Mouse (Mus musculus) lung, embryonic 15.5 days (tissue): ENCODE measurements around the gene Arv1. TPM values are rescaled to one million over a fixed set of nuclear protein-coding genes. Genes with fewer than 3 reads are reported as not detected.

Experiments used
- ATAC-seq: fragments of 200-750 bp; cut with Nextera tagmentation; 2 replicates; pipeline ENCODE4 v1.8.0; 2017; ENCODE audit warnings: moderate number of reproducible peaks, borderline replicate concordance; ENCODE audit not compliant: low FRiP score, low TSS enrichment; ENCODE audit errors: extremely low read depth
- H3K27ac ChIP-seq: fragments of 300-500 bp; sonication (generic); 2 replicates; pipeline ENCODE4 v1.5.1; 2015; ENCODE audit warnings: moderate library complexity, mild to moderate bottlenecking, inconsistent platforms
- H3K27me3 ChIP-seq: fragments of 300-500 bp; sonication (generic); 2 replicates; pipeline ENCODE4 v1.6.1; 2015; ENCODE audit warnings: inconsistent platforms
- H3K36me3 ChIP-seq: fragments of 300-500 bp; sonication (generic); 2 replicates; pipeline ENCODE4 v1.6.1; 2015; ENCODE audit warnings: inconsistent platforms
- H3K4me1 ChIP-seq: fragments of 300-500 bp; sonication (generic); 2 replicates; pipeline ENCODE4 v1.6.1; 2015; ENCODE audit warnings: inconsistent platforms
- H3K4me2 ChIP-seq: fragments of 300-500 bp; sonication (generic); 2 replicates; pipeline ENCODE4 v1.6.1; 2015; ENCODE audit warnings: inconsistent platforms, mild to moderate bottlenecking, moderate library complexity
- H3K4me3 ChIP-seq: fragments of 300-500 bp; sonication (generic); 2 replicates; pipeline ENCODE4 v1.5.1; 2015; ENCODE audit warnings: mild to moderate bottlenecking, inconsistent platforms
- H3K9ac ChIP-seq: fragments of 300-500 bp; sonication (generic); 2 replicates; pipeline ENCODE4 v1.6.1; 2015; ENCODE audit warnings: inconsistent platforms
- H3K9me3 ChIP-seq: fragments of 300-500 bp; sonication (generic); 2 replicates; pipeline ENCODE4 v1.6.1; 2016; ENCODE audit warnings: inconsistent platforms
- WGBS: fragments of 180-500 bp; shearing (Covaris S2); methylation state at CpG from one replicate; pipeline ENCODE4 v1.1.7; 2015; 5-methylcytosine and 5-hydroxymethylcytosine counted together
- polyA plus RNA-seq: library from polyadenylated mRNA; unstranded; fragments of >200 nt; fragmentation: Nextera tagmentation; extraction: Ambion mirVana; gene quantifications from 2 replicates; pipeline ENCODE4 v1.2.1, GENCODE M21; 2015

Arv1 gene
- polyA plus RNA-seq, 1 experiment from 2014 or later: 23.8 TPM

GRCm38 (mm10) chr8:124732828-124733227 lies 10.9 kb downstream of the Arv1 start:
- Histone ChIP-seq H3K4me3 (no peak overlapping the region), H3K27ac (no peak overlapping the region), H3K4me1 (no peaks in the 10 kb centered on the region), H3K36me3 (peaks cover 69% of the 10 kb centered on the region), H3K9ac (no peak overlapping the region), H3K9me3 (no peaks in the 10 kb centered on the region), H3K4me2 (no peak overlapping the region), H3K27me3 (no peaks in the 10 kb centered on the region)
- 75% methylated on average over 8 of the region's 8 CpGs for WGBS
- 0 out of 2 replicates have a peak, but pooled peaks have one; percentile 33 for ATAC-seq

DNA sequence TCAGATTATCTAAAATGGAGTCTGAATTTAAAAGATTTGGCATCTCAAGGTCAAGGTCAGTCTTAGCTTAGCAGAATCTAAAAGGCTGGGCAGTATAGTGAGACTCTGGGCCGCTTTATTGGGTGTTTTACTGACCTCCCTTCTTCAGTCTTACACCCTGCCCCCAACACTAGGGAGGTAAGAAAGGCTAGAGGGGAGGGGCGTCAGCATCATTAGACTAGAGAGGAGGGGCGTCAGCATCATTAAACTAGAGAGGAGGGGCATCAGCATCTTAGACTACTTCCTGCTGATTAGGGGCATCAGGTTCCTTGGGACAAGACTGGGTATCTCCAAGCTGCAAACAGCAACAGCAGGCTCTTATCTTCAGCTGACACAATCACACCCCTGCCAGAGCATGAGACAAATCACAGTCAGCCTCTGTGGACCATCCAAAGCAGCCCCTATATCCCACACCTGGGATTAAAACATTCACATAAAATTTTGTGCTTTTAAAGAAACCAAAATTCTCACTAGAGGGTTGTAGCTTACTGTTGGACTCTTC lies 13.5 kb downstream of the Arv1 start:
- Histone ChIP-seq H3K4me2 (no peak overlapping the region), H3K4me3 (no peak overlapping the region), H3K27ac (no peak overlapping the region), H3K4me1 (no peaks in the 10 kb centered on the region), H3K9ac (no peak overlapping the region), H3K9me3 (no peaks in the 10 kb centered on the region), H3K36me3 (peaks cover 57% of the 10 kb centered on the region), H3K27me3 (no peaks in the 10 kb centered on the region)
- ATAC-seq: no peak
- 50% methylated on average over 3 of the region's 3 CpGs for WGBS

GRCm38 (mm10) chr8:124739268-124739667 lies 17.3 kb downstream of the Arv1 start:
- Histone ChIP-seq H3K4me3 (no peak overlapping the region), H3K4me1 (no peaks in the 10 kb centered on the region), H3K4me2 (no peak overlapping the region), H3K9ac (no peak overlapping the region), H3K27ac (no peak overlapping the region), H3K27me3 (no peaks in the 10 kb centered on the region), H3K9me3 (no peaks in the 10 kb centered on the region), H3K36me3 (peaks cover 26% of the 10 kb centered on the region)
- 73% methylated on average over 1 of the region's 1 CpGs for WGBS
- no peak for ATAC-seq

GRCm38 (mm10) chr8:124746661-124747060 lies 24.7 kb downstream of the Arv1 start:
- WGBS: 55% methylated on average over 13 of the region's 13 CpGs
- peaks cover 20% of the 10 kb centered on the region for H3K27me3 ChIP-seq
- no peak overlapping the region for H3K4me2 ChIP-seq
- no peak overlapping the region for H3K4me3 ChIP-seq
- peaks cover 9% of the 10 kb centered on the region; the same call in 1 of the 2 replicates for H3K4me1 ChIP-seq
- H3K9ac ChIP-seq: no peak overlapping the region
- no peaks in the 10 kb centered on the region for H3K9me3 ChIP-seq
- ATAC-seq: no peak
- H3K27ac ChIP-seq: no peak overlapping the region
- no peaks in the 10 kb centered on the region for H3K36me3 ChIP-seq

- peak overlapping the region; percentile 96 for H3K4me2 ChIP-seq
- WGBS: under 1% methylated on average over 30 of the region's 31 CpGs
- peak overlapping the region; percentile 49 for H3K9ac ChIP-seq
- ATAC-seq: no peak
- peaks cover 36% of the 10 kb centered on the region for H3K27me3 ChIP-seq
- peaks cover 37% of the 10 kb centered on the region for H3K4me1 ChIP-seq
- H3K4me3 ChIP-seq: peak overlapping the region; percentile 74
- peak overlapping the region; percentile 53 for H3K27ac ChIP-seq
- H3K36me3 ChIP-seq: no peaks in the 10 kb centered on the region
- no peaks in the 10 kb centered on the region for H3K9me3 ChIP-seq
Measured at GRCm38 (mm10) chr8:124751191-124751590, 29.3 kb downstream of the Arv1 start.

DNA sequence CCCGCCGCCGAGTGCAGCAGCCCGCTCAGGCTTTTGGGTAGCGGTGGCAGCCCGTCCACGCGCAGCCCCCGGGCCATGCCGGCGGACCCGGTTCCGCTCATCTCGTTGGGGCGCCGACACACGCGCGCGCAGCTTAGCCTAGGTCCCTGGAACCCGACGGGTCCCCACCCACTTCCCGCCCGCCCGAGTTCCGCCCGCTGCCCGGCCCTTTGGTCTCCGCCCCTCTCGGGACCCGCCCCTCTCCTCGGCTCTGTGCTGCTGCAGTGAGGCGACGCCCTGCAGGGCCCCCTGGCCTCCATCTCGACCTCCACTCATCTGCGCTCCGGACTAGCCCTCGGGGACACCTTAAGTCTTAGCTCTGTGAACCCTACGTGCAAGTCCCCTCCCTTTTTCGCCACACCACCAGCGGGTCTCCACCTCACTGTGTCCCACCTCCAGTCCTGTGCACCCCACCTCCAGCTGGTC lies 29.8 kb downstream of the Arv1 start, which contains the start of gene Fam89a:
Gene Fam89a, minus strand, starts transcription at position 124 of the 465 bp plus-strand sequence.
- Histone ChIP-seq H3K27me3 (peaks cover 36% of the 10 kb centered on the region), H3K4me1 (peaks cover 39% of the 10 kb centered on the region), H3K4me3 (peak within 1 kb of the TSS; percentile 74), H3K27ac (peak within 1 kb of the TSS; percentile 53), H3K9ac (peak within 1 kb of the TSS; percentile 49), H3K4me2 (peak within 1 kb of the TSS; percentile 96), H3K9me3 (no peaks in the 10 kb centered on the region), H3K36me3 (no peaks in the 10 kb centered on the region)
- peak; percentile 50; the same call in 1 of the 2 replicates for ATAC-seq
- WGBS: 2% methylated on average over 35 of the region's 41 CpGs

- Histone ChIP-seq H3K4me1 (peaks cover 39% of the 10 kb centered on the region), H3K4me2 (peak overlapping the region; percentile 96), H3K9ac (no peak overlapping the region), H3K36me3 (no peaks in the 10 kb centered on the region), H3K9me3 (no peaks in the 10 kb centered on the region), H3K27ac (peak overlapping the region; percentile 49), H3K4me3 (peak overlapping the region; percentile 74; the same call in 1 of the 2 replicates), H3K27me3 (peaks cover 36% of the 10 kb centered on the region)
- 0 out of 2 replicates have a peak, but pooled peaks have one; percentile 2 for ATAC-seq
- WGBS: 34% methylated on average over 21 of the region's 21 CpGs
Measured at GRCm38 (mm10) chr8:124752325-124752862, 30.5 kb downstream of the Arv1 start.

GRCm38 (mm10) chr8:124754101-124754791 lies 32.3 kb downstream of the Arv1 start:
- Histone ChIP-seq H3K36me3 (no peaks in the 10 kb centered on the region), H3K27ac (peak overlapping the region; percentile 84), H3K4me3 (no peak overlapping the region), H3K27me3 (peaks cover 36% of the 10 kb centered on the region), H3K9ac (no peak overlapping the region), H3K4me2 (0 out of 2 replicates have a peak overlapping the region, but pooled peaks have one; percentile 4), H3K4me1 (peaks cover 39% of the 10 kb centered on the region), H3K9me3 (no peaks in the 10 kb centered on the region)
- peak; percentile 84 for ATAC-seq
- 10% methylated on average over 11 of the region's 11 CpGs for WGBS

- no peak overlapping the region for H3K9ac ChIP-seq
- peak overlapping the region; percentile 84 for H3K27ac ChIP-seq
- H3K9me3 ChIP-seq: no peaks in the 10 kb centered on the region
- peaks cover 34% of the 10 kb centered on the region for H3K27me3 ChIP-seq
- 27% methylated on average over 4 of the region's 4 CpGs for WGBS
- 0 out of 2 replicates have a peak overlapping the region, but pooled peaks have one; percentile 4 for H3K4me2 ChIP-seq
- no peaks in the 10 kb centered on the region for H3K36me3 ChIP-seq
- ATAC-seq: no peak
- H3K4me3 ChIP-seq: no peak overlapping the region
- H3K4me1 ChIP-seq: peaks cover 39% of the 10 kb centered on the region
Measured at GRCm38 (mm10) chr8:124754792-124755190, 32.9 kb downstream of the Arv1 start.

- no peak for ATAC-seq
- 62% methylated on average over 8 of the region's 8 CpGs for WGBS
- no peaks in the 10 kb centered on the region for H3K9me3 ChIP-seq
Measured at GRCm38 (mm10) chr8:124755481-124755880, 33.5 kb downstream of the Arv1 start.

GRCm38 (mm10) chr8:124756153-124756552 lies 34.2 kb downstream of the Arv1 start:
- ATAC-seq: no peak
- peak overlapping the region; percentile 41; the same call in 1 of the 2 replicates for H3K27ac ChIP-seq
- no peak overlapping the region for H3K4me2 ChIP-seq
- no peaks in the 10 kb centered on the region for H3K9me3 ChIP-seq
- no peak overlapping the region for H3K9ac ChIP-seq
- no peak overlapping the region for H3K4me3 ChIP-seq
- H3K27me3 ChIP-seq: peaks cover 22% of the 10 kb centered on the region
- WGBS: 39% methylated on average over 2 of the region's 2 CpGs
- peaks cover 36% of the 10 kb centered on the region for H3K4me1 ChIP-seq
- no peaks in the 10 kb centered on the region for H3K36me3 ChIP-seq

More at GRCm38 (mm10) chr8:124755481-124755880, 33.5 kb downstream of the Arv1 start:
- peaks cover 39% of the 10 kb centered on the region for H3K4me1 ChIP-seq
- H3K4me3 ChIP-seq: no peak overlapping the region
- no peak overlapping the region for H3K4me2 ChIP-seq
- H3K27ac ChIP-seq: peak overlapping the region; percentile 84
- no peaks in the 10 kb centered on the region for H3K36me3 ChIP-seq
- no peak overlapping the region for H3K9ac ChIP-seq
- peaks cover 29% of the 10 kb centered on the region for H3K27me3 ChIP-seq

GRCm38 (mm10) chr8:124756601-124757000 lies 34.7 kb downstream of the Arv1 start:
- Histone ChIP-seq H3K36me3 (no peaks in the 10 kb centered on the region), H3K9ac (no peak overlapping the region), H3K27ac (peak overlapping the region; percentile 41; the same call in 1 of the 2 replicates), H3K4me3 (no peak overlapping the region), H3K9me3 (no peaks in the 10 kb centered on the region), H3K4me2 (no peak overlapping the region), H3K4me1 (peaks cover 31% of the 10 kb centered on the region), H3K27me3 (peaks cover 17% of the 10 kb centered on the region)
- no peak for ATAC-seq
- WGBS: 57% methylated on average over 5 of the region's 5 CpGs
